Mouse (Mus musculus) CD4-positive helper T cell, adult 2 months (primary cell): ENCODE data around the gene Grxcr1.

ENCODE experiments used
- DNase-seq: peaks from one replicate; pipeline ENCODE4 v3.0.0-alpha.2; 2012; ENCODE audit warnings: low read depth, missing footprints, low spot score

Grxcr1 gene

DNA sequence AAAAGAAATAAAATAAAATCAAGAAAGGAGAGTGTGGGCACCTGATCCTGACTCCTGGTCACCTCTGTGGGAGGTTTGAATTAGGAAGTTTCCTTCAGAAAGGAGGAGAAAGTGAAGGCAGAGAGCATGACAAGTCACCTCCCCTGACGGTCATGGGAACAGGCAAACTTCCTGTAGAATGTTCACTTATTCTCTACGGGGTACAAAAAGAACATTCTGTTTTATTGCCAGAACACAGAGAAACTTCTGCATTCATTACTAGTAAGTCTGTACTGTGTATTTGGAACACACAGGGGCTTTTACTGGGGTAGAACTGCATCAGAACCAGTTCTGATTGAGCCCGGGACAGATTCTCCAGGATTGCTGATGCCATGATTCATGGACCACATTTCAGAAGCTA lies 55.5 kb downstream of the Grxcr1 start:
- no peak for DNase-seq

DNA sequence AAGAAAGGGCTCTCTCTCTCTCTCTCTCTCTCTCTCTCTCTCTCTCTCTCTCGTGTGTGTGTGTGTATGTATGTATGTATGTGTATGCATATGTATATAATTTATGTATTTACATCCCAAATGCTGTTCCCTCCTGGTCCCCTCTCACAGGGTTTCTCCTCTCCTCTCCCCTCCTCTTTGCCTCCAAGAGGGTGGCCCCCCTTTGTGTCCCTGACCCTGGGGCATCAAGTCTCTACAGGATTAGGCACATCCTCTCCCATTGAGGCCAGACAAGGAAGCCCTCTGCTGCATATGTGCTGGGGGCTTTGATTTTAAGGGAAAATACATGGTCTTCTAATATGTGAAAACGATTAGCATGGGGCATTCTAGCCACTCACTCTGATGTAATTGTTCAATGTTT lies 61.5 kb downstream of the Grxcr1 start:
- DNase-seq = no peak

DNA sequence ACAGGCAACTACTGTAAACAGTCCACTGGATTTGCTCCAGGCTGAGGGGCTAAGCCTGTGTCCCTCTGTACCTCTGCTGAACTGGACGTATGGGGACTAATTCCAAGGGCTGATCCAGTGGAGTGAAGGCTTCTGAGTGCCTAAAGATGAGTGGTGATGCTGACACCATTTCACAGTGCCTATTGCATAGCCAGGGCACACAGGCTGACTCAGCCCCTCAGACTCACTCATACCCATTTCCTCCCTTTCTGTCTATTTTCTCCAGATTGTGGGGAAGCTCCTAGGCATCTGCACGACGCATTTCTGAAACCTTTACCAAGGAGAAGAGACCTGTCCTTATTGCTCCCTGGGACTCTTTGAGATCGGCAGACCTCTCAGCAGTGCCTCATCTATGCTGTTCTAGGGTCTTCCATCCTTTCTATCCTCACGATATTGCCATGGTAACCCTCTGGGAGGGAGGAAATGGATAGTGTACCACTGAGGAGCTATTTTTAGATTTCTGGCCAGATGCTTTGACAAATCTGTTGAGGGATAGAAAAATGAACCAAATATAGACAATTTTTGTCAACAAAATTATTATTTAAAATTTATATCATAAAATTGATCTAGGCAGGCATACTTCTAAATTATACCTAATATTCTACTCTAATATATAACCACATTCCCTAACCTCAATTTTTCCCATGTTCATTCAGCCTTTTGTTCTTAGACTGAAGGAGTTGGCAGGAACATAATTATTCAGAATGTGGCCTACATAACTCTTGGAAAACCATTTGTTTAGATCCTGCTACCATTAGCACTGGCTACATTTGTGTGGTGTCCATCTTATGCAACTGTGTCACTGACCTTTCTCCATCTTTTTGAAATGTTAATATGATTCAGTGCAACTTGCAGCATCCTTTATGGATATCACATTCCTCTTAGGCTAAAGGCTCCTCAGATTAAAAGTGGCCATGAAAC lies 66.3 kb downstream of the Grxcr1 start:
- DNase-seq = no peak

DNA sequence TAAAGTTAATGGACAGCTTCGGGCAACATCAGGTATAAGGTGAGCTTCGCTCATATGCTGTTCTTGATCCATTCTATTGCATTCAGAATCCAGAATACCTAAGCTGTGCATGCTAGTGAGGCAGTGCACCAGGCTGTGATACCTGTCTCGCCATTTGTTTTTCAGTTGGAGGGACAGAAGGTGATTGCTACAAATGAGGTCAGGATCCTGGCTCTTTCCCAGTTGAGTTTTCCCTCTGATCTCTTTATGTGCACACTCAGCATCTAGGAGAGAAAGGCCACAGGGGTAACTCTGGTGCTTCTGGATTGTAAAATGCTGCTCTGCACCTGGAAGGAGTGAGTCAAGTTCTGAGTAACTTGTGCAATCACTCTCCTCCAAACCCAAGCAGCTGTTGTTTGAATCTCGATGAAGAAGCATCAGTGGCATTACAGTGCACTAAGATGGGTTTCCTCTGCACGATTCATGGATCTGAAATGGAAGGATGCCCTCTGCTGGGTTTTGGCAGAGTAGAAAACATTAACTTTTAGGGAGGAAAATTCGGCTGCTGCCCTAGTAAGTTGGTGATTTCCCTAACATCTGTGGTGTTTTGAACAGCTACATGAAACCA lies 80.9 kb downstream of the Grxcr1 start:
- DNase-seq = no peak

DNA sequence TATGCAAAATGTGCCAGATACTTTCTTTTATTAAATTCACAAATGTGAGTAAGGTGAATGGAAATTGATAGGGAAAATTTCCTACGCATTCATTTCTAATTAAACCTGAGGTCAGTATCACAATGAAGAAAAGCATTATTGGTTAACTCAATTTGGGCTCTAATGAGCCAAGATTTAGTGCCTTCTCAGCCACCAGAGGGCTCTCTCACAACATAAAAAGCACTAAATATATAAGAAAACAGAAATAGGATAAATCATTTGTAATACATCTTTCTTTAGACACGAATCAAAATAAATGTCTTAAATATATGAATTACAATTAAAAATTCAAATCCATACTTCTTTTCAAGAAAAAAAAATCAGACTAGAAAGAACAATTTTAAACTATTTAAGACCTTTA lies 89.2 kb downstream of the Grxcr1 start:
- no peak for DNase-seq

DNA sequence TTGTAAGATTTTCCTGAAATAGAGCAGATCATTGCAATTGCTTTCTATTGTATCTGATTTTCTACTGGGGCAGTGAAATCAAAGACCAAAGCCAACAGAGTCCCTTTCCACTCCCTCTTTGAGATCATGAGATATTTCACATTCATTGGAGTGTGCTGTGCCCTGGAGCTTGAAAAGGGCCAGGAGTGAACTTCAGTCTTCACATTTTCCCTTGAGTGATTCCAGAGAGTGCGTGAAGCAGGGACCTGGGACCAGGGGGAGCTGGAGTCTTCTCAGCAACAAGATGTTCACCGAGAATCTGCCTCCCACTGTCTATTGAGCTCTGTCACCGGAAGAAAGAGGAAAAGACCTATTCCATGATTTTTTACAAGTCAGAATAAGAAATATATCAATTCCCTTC lies 91.2 kb downstream of the Grxcr1 start:
- DNase-seq = no peak

DNA sequence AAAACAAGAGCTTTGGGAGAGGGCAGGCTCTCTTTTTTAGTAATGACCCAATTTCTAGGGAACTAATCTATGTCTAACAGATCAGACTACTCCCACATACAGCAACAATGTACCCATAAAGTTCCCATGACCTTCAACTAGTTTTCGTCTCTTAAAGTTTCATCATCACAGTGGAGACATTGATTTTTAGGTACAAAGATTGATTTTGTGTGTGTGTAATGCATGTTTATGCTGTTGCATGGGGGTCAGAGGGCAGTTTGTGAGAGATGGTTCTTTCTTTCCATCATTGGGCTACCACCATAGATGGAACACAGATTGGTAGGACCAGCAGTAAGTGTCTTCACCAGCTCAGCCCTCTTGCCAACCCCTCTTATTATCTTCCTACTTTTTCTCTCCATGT lies 93.8 kb downstream of the Grxcr1 start:
- DNase-seq = no peak

DNA sequence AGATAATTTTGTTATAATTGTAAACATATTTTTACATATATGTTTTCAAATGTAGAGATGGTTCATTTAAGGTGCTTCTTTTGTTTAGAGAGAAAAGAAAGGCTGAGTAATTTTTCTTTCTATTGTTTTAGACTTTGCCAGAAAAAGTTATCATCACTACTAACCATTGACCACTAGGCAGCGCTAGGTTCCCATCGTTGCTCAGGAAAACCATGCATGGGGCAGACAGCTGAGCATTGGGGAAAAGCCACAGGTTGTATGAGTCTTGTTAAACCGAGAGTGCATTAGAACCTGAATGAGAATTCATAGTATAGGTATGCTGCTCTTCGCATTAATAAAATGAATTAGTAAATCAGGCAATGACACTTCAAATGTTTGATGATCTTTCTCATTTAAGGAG lies 96.8 kb downstream of the Grxcr1 start:
- DNase-seq = no peak

DNA sequence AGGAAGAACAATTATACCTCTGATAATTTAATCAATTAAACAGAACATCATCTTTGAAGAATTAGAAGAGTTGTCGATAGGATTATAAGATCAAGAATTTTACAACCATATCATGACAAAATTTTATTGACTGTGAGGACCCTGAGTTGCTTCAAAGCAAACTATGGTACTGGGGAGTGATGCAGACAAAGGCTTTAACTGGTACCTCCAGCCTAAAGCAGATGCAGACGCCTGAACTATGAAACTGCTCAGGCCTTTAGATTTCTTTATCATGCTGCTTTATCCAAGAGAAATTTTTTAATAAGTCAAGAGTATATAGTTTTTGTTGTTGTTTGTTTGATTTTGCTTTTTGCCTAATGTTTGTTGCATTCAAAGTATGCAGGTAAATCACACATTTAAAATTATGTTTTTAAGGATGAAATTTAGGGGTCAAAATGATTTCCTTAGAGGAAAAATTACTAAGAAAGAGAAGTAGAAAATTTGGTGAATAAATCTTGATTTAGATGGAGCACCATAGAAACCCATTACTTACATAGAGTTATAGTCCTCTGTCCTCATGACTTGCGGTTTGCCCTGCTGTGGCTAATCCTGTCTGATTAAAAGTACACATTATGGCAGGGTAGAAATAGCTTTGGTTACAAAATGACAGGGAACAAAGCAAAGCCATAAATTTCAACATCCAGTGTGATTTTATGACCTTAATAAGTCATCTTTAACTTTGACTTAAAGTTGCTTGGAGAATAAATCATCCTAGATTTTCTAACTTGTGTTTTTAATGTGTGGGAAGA lies 97.4 kb downstream of the Grxcr1 start:
- DNase-seq = no peak

DNA sequence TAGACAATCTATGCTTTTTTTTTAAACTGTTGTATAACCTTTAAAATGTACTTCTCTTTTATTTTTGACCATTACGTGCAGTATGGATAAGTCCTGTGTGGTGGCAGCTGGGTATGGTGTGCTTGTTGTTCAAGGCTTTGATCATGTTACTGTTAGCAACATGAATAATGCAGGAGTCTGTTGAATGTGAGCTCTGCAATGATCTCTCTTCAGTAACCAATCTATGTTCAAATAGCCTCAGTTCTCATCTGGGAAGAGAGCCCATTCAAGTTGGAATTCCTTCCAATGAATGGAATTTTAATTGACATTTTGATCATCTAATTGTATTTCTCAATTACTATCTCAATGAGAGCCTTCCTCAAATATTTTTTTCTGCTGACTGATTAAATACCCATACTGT lies 115.2 kb downstream of the Grxcr1 start:
- DNase-seq = no peak

DNA sequence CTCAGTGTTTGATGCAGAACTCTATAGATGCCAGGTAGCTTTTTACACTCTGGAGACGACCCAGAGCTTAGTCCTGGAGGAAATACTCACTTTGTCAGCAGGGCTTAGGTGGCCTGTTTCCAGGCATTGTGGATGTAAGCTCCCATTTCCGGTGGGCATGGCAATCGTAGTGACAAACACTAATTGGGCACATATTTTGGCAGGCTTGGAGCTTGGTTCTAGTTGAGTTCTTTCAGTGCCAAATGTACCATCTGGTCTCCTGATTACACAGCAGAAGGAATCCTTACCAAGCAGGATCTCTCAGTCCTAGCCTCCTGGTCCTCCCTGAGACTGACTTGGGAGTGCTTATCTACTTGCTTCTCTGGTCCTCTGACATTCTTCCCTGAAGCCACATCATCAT lies 118.3 kb downstream of the Grxcr1 start:
- DNase-seq = no peak

DNA sequence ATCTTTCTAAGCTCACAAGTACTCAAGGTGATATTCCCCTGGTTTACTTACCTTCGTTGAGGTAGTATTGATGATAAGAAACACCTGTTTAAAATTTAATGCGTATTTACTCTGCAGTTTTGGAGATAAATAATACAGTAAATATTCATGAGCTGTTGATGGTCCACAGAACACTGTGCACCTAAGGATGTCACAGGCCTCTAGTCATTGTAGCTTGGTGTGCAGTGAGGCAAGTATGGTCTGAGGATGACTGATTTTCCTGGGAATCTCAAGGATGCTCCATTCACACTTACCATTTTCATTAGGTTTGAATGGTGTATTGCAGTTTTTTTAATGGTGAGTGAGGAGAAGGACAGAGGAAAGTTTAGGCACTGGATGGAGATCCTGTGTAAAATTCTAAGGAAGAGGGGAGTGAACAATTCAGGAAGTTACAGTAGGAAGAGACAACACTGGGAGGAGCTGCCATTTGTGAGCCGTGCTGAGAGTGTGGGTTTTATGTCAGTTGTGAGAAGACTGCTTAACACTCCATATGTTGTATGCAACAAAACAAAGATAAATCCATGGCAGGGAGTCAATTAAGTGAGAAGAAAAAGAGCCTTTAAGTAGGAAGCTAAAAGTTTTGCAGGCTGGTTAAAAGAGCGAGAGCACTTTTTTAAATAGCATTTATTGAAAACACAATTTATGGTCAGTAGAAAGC lies 118.9 kb downstream of the Grxcr1 start:
- no peak for DNase-seq

DNA sequence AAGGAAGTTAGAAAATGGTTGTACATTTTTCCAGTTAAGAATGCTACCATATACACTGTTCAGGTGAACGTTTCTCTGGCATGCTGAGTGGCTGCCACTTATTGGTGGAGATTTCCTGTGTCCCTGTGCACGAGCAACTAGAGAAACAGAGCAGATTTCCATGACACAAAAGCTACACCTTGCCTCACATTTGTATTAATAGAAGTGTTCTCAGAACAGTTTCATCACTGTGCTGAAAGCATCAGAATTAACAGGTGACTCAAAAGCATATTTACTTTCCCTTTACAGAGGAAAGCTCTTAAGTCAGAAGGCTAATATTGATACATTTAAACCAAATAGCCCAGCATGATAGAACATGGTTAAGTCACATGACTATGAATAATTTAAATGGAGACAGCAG lies 130.9 kb downstream of the Grxcr1 start:
- no peak for DNase-seq

DNA sequence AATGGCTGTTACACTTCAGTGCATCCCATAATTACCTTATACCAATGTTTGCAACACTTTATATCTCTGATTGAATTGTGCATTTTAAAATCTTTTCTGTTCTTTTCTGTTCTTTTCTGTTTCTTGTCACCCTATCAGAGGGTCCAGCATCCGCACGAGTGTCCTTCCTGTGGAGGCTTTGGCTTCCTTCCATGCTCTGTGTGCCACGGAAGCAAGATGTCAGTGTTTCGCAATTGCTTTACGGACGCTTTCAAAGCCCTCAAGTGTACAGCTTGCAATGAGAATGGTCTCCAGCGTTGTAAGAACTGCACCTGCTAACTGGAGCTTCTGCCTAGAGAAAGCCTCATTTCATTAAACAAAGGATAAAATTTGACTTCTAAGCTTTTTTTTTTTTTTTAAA lies 134.3 kb downstream of the Grxcr1 start:
- no peak for DNase-seq
